Mouse (Mus musculus): ENCODE data around the gene Slc39a13. TPM values are rescaled to one million over a fixed set of nuclear protein-coding genes. Genes with fewer than 3 reads are reported as not detected.
A peak's percentile ranks its signal among the peaks of the same experiment; 100 is the strongest.

Gene Slc39a13
- polyA plus RNA-seq (2014; fragmentation: Nextera tagmentation; extraction: Ambion mirVana), result 22.0 and 22.1 TPM in 2 replicates

GRCm38 (mm10) chr2:91070076-91070800 is at the start of gene Slc39a13:
TSS of gene Slc39a13 (minus strand) at chr2:91070417.
- Histone ChIP-seq H3K4me3 (ENCODE audit: low read depth, low read length) (peak within 1 kb of the TSS; percentile 60), H3K27me3 (ENCODE audit: control insufficient read depth, insufficient read depth, low read length) (no peaks in the 10 kb centered on the region), H3K4me1 (ENCODE audit: control insufficient read depth, insufficient read depth, low read length) (no peaks in the 10 kb centered on the region), H3K27ac (replicated peaks; ENCODE audit: low read depth, low read length) (peak within 1 kb of the TSS; percentile 81), H3K9me3 (replicated peaks; ENCODE audit: control insufficient read depth, low read length) (no peaks in the 10 kb centered on the region), H3K9ac (replicated peaks; ENCODE audit: low read length) (peak within 1 kb of the TSS; percentile 67), H3K36me3 (replicated peaks; ENCODE audit: control insufficient read depth, insufficient read depth, low read depth, low read length) (no peaks in the 10 kb centered on the region; the same call in 1 of the 2 replicates), H3K4me2 (ENCODE audit: low read depth, low read length) (peak within 1 kb of the TSS; percentile 82)
- under 1% methylated on average over 69 of the region's 69 CpGs for WGBS
- DNase-seq (ENCODE audit: low spot score), result peak; percentile 93
- peak; percentile 97 for ATAC-seq (replicated peaks; ENCODE audit: insufficient number of reproducible peaks, low FRiP score, low TSS enrichment, low read depth)

- Histone ChIP-seq H3K27me3 (ENCODE audit: control insufficient read depth, insufficient read depth, low read length) (no peaks in the 10 kb centered on the region), H3K4me3 (ENCODE audit: low read depth, low read length) (no peak overlapping the region), H3K36me3 (replicated peaks; ENCODE audit: control insufficient read depth, insufficient read depth, low read depth, low read length) (no peaks in the 10 kb centered on the region), H3K9me3 (replicated peaks; ENCODE audit: control insufficient read depth, low read length) (no peaks in the 10 kb centered on the region), H3K4me2 (ENCODE audit: low read depth, low read length) (no peak overlapping the region), H3K4me1 (ENCODE audit: control insufficient read depth, insufficient read depth, low read length) (peaks cover 2% of the 10 kb centered on the region; the same call in 1 of the 2 replicates), H3K27ac (replicated peaks; ENCODE audit: low read depth, low read length) (no peak overlapping the region), H3K9ac (replicated peaks; ENCODE audit: low read length) (no peak overlapping the region)
- ATAC-seq (replicated peaks; ENCODE audit: insufficient number of reproducible peaks, low FRiP score, low TSS enrichment, low read depth) (no peak), DNase-seq (ENCODE audit: low spot score) (no peak)
- 85% methylated on average over 6 of the region's 6 CpGs for WGBS
Observed at GRCm38 (mm10) chr2:91119551-91119950, 49.3 kb upstream of the Slc39a13 start.

DNA sequence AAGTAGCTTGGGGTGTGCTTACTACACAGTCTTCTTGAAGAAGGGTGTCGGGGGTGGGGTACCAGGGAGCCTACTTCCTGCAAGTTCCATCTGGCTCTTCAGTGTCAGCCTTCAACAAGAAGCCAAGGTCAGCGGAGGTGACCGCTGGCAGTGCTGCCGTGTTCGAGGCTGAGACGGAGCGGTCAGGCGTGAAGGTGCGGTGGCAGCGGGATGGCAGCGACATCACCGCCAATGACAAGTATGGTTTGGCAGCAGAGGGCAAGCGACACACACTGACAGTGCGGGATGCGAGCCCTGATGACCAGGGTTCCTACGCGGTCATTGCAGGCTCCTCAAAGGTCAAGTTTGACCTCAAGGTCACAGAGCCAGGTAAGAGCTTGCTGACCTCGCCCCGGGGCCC is 48.8 kb upstream of the Slc39a13 start:
- no peaks in the 10 kb centered on the region for H3K36me3 ChIP-seq (replicated peaks; ENCODE audit: control insufficient read depth, insufficient read depth, low read depth, low read length)
- H3K27me3 ChIP-seq (ENCODE audit: control insufficient read depth, insufficient read depth, low read length), result no peaks in the 10 kb centered on the region
- no peaks in the 10 kb centered on the region for H3K9me3 ChIP-seq (replicated peaks; ENCODE audit: control insufficient read depth, low read length)
- no peak for DNase-seq (ENCODE audit: low spot score)
- no peak overlapping the region for H3K4me2 ChIP-seq (ENCODE audit: low read depth, low read length)
- WGBS, result 86% methylated on average over 19 of the region's 19 CpGs
- peaks cover 2% of the 10 kb centered on the region; the same call in 1 of the 2 replicates for H3K4me1 ChIP-seq (ENCODE audit: control insufficient read depth, insufficient read depth, low read length)
- H3K4me3 ChIP-seq (ENCODE audit: low read depth, low read length), result no peak overlapping the region
- H3K9ac ChIP-seq (replicated peaks; ENCODE audit: low read length), result no peak overlapping the region
- ATAC-seq (replicated peaks; ENCODE audit: insufficient number of reproducible peaks, low FRiP score, low TSS enrichment, low read depth), result no peak
- H3K27ac ChIP-seq (replicated peaks; ENCODE audit: low read depth, low read length), result no peak overlapping the region

DNA sequence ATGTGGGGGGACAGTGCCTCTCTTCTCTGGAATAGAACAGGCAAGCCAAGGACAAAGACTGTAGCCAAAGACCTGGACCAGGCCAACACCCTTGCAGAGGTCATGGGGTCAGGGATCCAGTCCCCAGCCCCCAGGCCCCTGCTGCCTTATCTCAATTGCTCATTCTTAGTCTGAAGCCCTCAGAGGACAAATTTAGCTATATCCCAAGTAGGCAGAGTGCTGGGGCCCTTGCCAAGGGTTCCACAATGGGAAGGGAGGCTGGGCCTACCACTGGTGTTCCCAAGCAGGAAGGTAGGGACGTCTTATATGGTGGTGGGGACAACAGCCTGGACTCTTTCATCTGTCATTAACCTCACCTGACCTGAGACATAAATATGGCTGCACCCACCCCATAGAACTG is 48.4 kb upstream of the Slc39a13 start:
- no peak for ATAC-seq (replicated peaks; ENCODE audit: insufficient number of reproducible peaks, low FRiP score, low TSS enrichment, low read depth)
- Histone ChIP-seq H3K4me3 (ENCODE audit: low read depth, low read length) (no peak overlapping the region), H3K36me3 (replicated peaks; ENCODE audit: control insufficient read depth, insufficient read depth, low read depth, low read length) (no peaks in the 10 kb centered on the region), H3K4me2 (ENCODE audit: low read depth, low read length) (no peak overlapping the region), H3K9me3 (replicated peaks; ENCODE audit: control insufficient read depth, low read length) (no peaks in the 10 kb centered on the region), H3K4me1 (ENCODE audit: control insufficient read depth, insufficient read depth, low read length) (peaks cover 2% of the 10 kb centered on the region; the same call in 1 of the 2 replicates), H3K27me3 (ENCODE audit: control insufficient read depth, insufficient read depth, low read length) (no peaks in the 10 kb centered on the region), H3K27ac (replicated peaks; ENCODE audit: low read depth, low read length) (no peak overlapping the region), H3K9ac (replicated peaks; ENCODE audit: low read length) (no peak overlapping the region)
- 56% methylated on average over 1 of the region's 1 CpGs for WGBS
- no peak for DNase-seq (ENCODE audit: low spot score)

DNA sequence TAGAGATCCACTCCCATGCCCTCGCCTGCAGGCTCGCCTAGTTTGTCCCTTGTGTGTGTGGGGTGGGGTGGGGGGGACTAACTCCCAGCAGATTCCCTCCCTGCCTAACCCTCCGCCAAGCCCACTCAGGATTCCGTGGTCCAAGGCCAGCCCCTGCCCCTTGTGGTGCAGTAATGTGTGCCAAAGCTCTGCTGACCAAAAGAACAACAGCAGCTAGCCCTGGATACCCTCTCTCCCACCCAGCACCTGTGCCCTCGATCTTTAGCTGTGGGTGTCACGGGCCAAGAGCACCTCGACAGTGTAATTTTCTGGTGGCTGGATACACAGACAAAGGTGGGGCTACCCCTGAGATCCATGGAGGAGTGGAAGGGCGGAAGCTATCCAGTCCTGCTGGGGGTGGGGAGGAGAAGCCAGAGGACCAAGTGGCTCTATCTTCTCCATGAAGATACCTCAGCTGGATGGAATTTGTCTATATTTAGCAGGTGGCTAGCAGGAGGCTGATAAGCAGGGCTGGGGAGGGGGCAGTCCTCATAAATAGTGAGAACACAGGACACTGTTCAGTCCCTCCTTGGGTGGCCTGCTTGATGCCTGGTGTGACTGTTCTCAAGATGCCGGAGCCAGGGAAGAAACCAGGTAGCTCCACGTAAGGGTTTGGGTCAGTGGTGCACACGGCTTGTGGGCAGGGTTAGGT is 47.5 kb upstream of the Slc39a13 start, which contains the start of gene Mybpc3:
TSS of gene Mybpc3 (plus strand) at position 560 of the 691 bp plus-strand sequence.
- Histone ChIP-seq H3K36me3 (replicated peaks; ENCODE audit: control insufficient read depth, insufficient read depth, low read depth, low read length) (no peaks in the 10 kb centered on the region), H3K4me3 (ENCODE audit: low read depth, low read length) (no peak within 1 kb of the TSS), H3K27me3 (ENCODE audit: control insufficient read depth, insufficient read depth, low read length) (no peaks in the 10 kb centered on the region), H3K4me1 (ENCODE audit: control insufficient read depth, insufficient read depth, low read length) (peaks cover 2% of the 10 kb centered on the region; the same call in 1 of the 2 replicates), H3K27ac (replicated peaks; ENCODE audit: low read depth, low read length) (no peak within 1 kb of the TSS), H3K9me3 (replicated peaks; ENCODE audit: control insufficient read depth, low read length) (no peaks in the 10 kb centered on the region), H3K9ac (replicated peaks; ENCODE audit: low read length) (no peak within 1 kb of the TSS), H3K4me2 (ENCODE audit: low read depth, low read length) (no peak within 1 kb of the TSS)
- WGBS, result 83% methylated on average over 11 of the region's 11 CpGs
- ATAC-seq (replicated peaks; ENCODE audit: insufficient number of reproducible peaks, low FRiP score, low TSS enrichment, low read depth), result no peak
- no peak for DNase-seq (ENCODE audit: low spot score)

GRCm38 (mm10) chr2:91116842-91117241 is 46.6 kb upstream of the Slc39a13 start:
- H3K4me2 ChIP-seq (ENCODE audit: low read depth, low read length), result no peak overlapping the region
- no peak overlapping the region for H3K9ac ChIP-seq (replicated peaks; ENCODE audit: low read length)
- no peak overlapping the region for H3K27ac ChIP-seq (replicated peaks; ENCODE audit: low read depth, low read length)
- H3K4me3 ChIP-seq (ENCODE audit: low read depth, low read length), result no peak overlapping the region
- DNase-seq (ENCODE audit: low spot score) (no peak), ATAC-seq (replicated peaks; ENCODE audit: insufficient number of reproducible peaks, low FRiP score, low TSS enrichment, low read depth) (no peak)
- no peaks in the 10 kb centered on the region for H3K27me3 ChIP-seq (ENCODE audit: control insufficient read depth, insufficient read depth, low read length)
- H3K9me3 ChIP-seq (replicated peaks; ENCODE audit: control insufficient read depth, low read length), result no peaks in the 10 kb centered on the region
- H3K4me1 ChIP-seq (ENCODE audit: control insufficient read depth, insufficient read depth, low read length), result peaks cover 2% of the 10 kb centered on the region; the same call in 1 of the 2 replicates
- H3K36me3 ChIP-seq (replicated peaks; ENCODE audit: control insufficient read depth, insufficient read depth, low read depth, low read length), result no peaks in the 10 kb centered on the region
- WGBS, result 87% methylated on average over 5 of the region's 5 CpGs

DNA sequence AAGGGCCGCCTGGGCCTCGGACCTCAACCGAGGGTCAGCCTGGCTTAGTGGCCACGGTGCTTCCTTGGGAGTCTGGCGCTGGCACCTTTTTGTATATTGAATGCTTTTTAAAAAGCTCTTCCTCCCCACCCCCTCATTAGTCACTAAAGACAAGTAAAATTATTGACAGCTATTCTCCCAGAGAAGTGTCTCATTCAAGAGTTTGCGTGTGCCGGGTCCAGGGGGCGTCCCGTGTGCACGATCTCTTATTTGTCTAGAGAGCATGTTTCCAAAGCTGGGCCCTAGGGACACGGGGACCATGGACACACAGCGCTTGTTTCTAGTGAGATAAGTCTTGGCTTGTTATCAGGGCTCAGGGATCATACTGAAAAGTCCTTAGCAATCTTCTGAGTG is 45.4 kb upstream of the Slc39a13 start:
- no peak overlapping the region for H3K27ac ChIP-seq (replicated peaks; ENCODE audit: low read depth, low read length)
- no peaks in the 10 kb centered on the region for H3K36me3 ChIP-seq (replicated peaks; ENCODE audit: control insufficient read depth, insufficient read depth, low read depth, low read length)

More for the DNA sequence above, 45.4 kb upstream of the Slc39a13 start:
- peak overlapping the region; percentile 38 for H3K4me3 ChIP-seq (ENCODE audit: low read depth, low read length)
- no peaks in the 10 kb centered on the region for H3K9me3 ChIP-seq (replicated peaks; ENCODE audit: control insufficient read depth, low read length)
- no peaks in the 10 kb centered on the region for H3K27me3 ChIP-seq (ENCODE audit: control insufficient read depth, insufficient read depth, low read length)
- DNase-seq (ENCODE audit: low spot score) (peak; percentile 8), ATAC-seq (replicated peaks; ENCODE audit: insufficient number of reproducible peaks, low FRiP score, low TSS enrichment, low read depth) (no peak)
- H3K4me2 ChIP-seq (ENCODE audit: low read depth, low read length), result peak overlapping the region; percentile 89
- WGBS, result 35% methylated on average over 12 of the region's 12 CpGs
- peaks cover 2% of the 10 kb centered on the region; the same call in 1 of the 2 replicates for H3K4me1 ChIP-seq (ENCODE audit: control insufficient read depth, insufficient read depth, low read length)
- H3K9ac ChIP-seq (replicated peaks; ENCODE audit: low read length), result peak overlapping the region; percentile 71
